Mouse (Mus musculus) kidney, embryonic 14.5 days (tissue): ENCODE measurements around the gene Gmpr2. TPM values are rescaled to one million over a fixed set of nuclear protein-coding genes. Genes with fewer than 3 reads are reported as not detected.

ENCODE experiments used
- ATAC-seq: fragments of 200-750 bp; cut with Nextera tagmentation; 2 replicates; pipeline ENCODE4 v1.8.0; 2017; ENCODE audit warnings: moderate number of reproducible peaks, mild to moderate bottlenecking, moderate TSS enrichment, moderate library complexity; ENCODE audit not compliant: low FRiP score, low TSS enrichment
- H3K27ac ChIP-seq: fragments of 300-500 bp; sonication (generic); 2 replicates; pipeline ENCODE4 v1.5.1; 2014; ENCODE audit warnings: low read depth, mild to moderate bottlenecking, low read length, moderate library complexity, mixed read lengths
- H3K27me3 ChIP-seq: fragments of 300-500 bp; sonication (generic); 2 replicates; pipeline ENCODE4 v1.6.1; 2014; ENCODE audit warnings: mild to moderate bottlenecking, low read length; ENCODE audit not compliant: control insufficient read depth, insufficient read depth
- H3K36me3 ChIP-seq: fragments of 300-500 bp; sonication (generic); 2 replicates; pipeline ENCODE4 v1.6.1; 2014; ENCODE audit warnings: low read length, mixed read lengths; ENCODE audit not compliant: control insufficient read depth, insufficient read depth
- H3K4me1 ChIP-seq: fragments of 300-500 bp; sonication (generic); 2 replicates; pipeline ENCODE4 v1.6.1; 2014; ENCODE audit warnings: low read length, mixed read lengths; ENCODE audit not compliant: control insufficient read depth, insufficient read depth
- H3K4me2 ChIP-seq: fragments of 300-500 bp; sonication (generic); replicated peaks from 2 replicates; pipeline ENCODE4 v1.6.1; 2014; ENCODE audit warnings: low read depth, mild to moderate bottlenecking, low read length
- H3K4me3 ChIP-seq: fragments of 300-500 bp; sonication (generic); 2 replicates; pipeline ENCODE4 v1.5.1; 2014; ENCODE audit warnings: mild to moderate bottlenecking, low read length
- H3K9ac ChIP-seq: fragments of 300-500 bp; sonication (generic); 2 replicates; pipeline ENCODE4 v1.6.1; 2014; ENCODE audit warnings: low read depth, mild to moderate bottlenecking, low read length, moderate library complexity
- H3K9me3 ChIP-seq: fragments of 300-500 bp; sonication (generic); 2 replicates; pipeline ENCODE4 v1.6.1; 2016; ENCODE audit warnings: low read length; ENCODE audit not compliant: control insufficient read depth
- WGBS: fragments of 180-500 bp; shearing (Covaris S2); extraction: QIAGEN DNeasy Blood & Tissue Kit; methylation state at CpG from one replicate; pipeline ENCODE4 v1.1.7; 2014; 5-methylcytosine and 5-hydroxymethylcytosine counted together
- polyA plus RNA-seq: library from polyadenylated mRNA; unstranded; fragments of >200 nt; fragmentation: Nextera tagmentation; extraction: Ambion mirVana; gene quantifications from 2 replicates; pipeline ENCODE4 v1.2.1, GENCODE M21; 2014

The Gmpr2 gene
- polyA plus RNA-seq, 1 experiment from 2014 or later = 58.4 TPM

- Histone ChIP-seq H3K9ac (no peak overlapping the region), H3K9me3 (no peaks in the 10 kb centered on the region), H3K4me2 (peak overlapping the region; percentile 59; the same call in 1 of the 2 replicates), H3K27me3 (no peaks in the 10 kb centered on the region), H3K4me1 (peaks cover 5% of the 10 kb centered on the region; the same call in 1 of the 2 replicates), H3K4me3 (peak overlapping the region; percentile 75; the same call in 1 of the 2 replicates), H3K36me3 (peaks cover 28% of the 10 kb centered on the region; the same call in 1 of the 2 replicates), H3K27ac (no peak overlapping the region; the same call in 1 of the 2 replicates)
- ATAC-seq = peak; percentile 38
- 53% methylated on average over 2 of the region's 2 CpGs for WGBS
Measured at GRCm38 (mm10) chr14:55660636-55661035, 11.1 kb upstream of the Gmpr2 start.

- Histone ChIP-seq H3K27ac (peak overlapping the region; percentile 90), H3K36me3 (peaks cover 23% of the 10 kb centered on the region), H3K4me1 (peaks cover 12% of the 10 kb centered on the region), H3K4me2 (peak overlapping the region; percentile 94), H3K9me3 (no peaks in the 10 kb centered on the region), H3K9ac (peak overlapping the region; percentile 89), H3K4me3 (peak overlapping the region; percentile 89), H3K27me3 (no peaks in the 10 kb centered on the region)
- WGBS = 1% methylated on average over 12 of the region's 12 CpGs
- ATAC-seq = peak; percentile 24; the same call in 1 of the 2 replicates
Measured at GRCm38 (mm10) chr14:55671486-55671832, 282 bp upstream of the Gmpr2 start.

- H3K9ac ChIP-seq = peak overlapping the region; percentile 89; the same call in 1 of the 2 replicates
Measured at GRCm38 (mm10) chr14:55672741-55673060, 960 bp downstream of the Gmpr2 start.

GRCm38 (mm10) chr14:55677615-55678014 is 5.9 kb downstream of the Gmpr2 start:
- no peak for ATAC-seq
- H3K4me2 ChIP-seq = no peak overlapping the region
- H3K27me3 ChIP-seq = no peaks in the 10 kb centered on the region
- H3K36me3 ChIP-seq = peaks cover 55% of the 10 kb centered on the region
- H3K9ac ChIP-seq = no peak overlapping the region
- 0 out of 2 replicates have a peak, but pooled peaks cover 8% of the 10 kb centered on the region for H3K4me1 ChIP-seq
- WGBS = 86% methylated on average over 4 of the region's 4 CpGs
- no peak overlapping the region for H3K27ac ChIP-seq
- no peak overlapping the region for H3K4me3 ChIP-seq
- no peaks in the 10 kb centered on the region for H3K9me3 ChIP-seq

More at GRCm38 (mm10) chr14:55672741-55673060, 960 bp downstream of the Gmpr2 start:
- H3K4me1 ChIP-seq = peaks cover 12% of the 10 kb centered on the region
- H3K36me3 ChIP-seq = peaks cover 30% of the 10 kb centered on the region
- WGBS = 73% methylated on average over 7 of the region's 7 CpGs
- ATAC-seq = no peak
- H3K9me3 ChIP-seq = no peaks in the 10 kb centered on the region
- peak overlapping the region; percentile 89 for H3K4me3 ChIP-seq
- peak overlapping the region; percentile 90; the same call in 1 of the 2 replicates for H3K27ac ChIP-seq
- H3K4me2 ChIP-seq = peak overlapping the region; percentile 94
- no peaks in the 10 kb centered on the region for H3K27me3 ChIP-seq

- ATAC-seq = peak; percentile 97
- H3K9me3 ChIP-seq = no peaks in the 10 kb centered on the region
- H3K27ac ChIP-seq = peak within 1 kb of the TSS; percentile 90; the same call in 1 of the 2 replicates
- WGBS = under 1% methylated on average over 66 of the region's 66 CpGs
- H3K4me2 ChIP-seq = peak within 1 kb of the TSS; percentile 77
- H3K36me3 ChIP-seq = peaks cover 42% of the 10 kb centered on the region
- H3K4me3 ChIP-seq = peak within 1 kb of the TSS; percentile 82
- H3K9ac ChIP-seq = peak within 1 kb of the TSS; percentile 72
- H3K4me1 ChIP-seq = 0 out of 2 replicates have a peak, but pooled peaks cover 8% of the 10 kb centered on the region
- H3K27me3 ChIP-seq = no peaks in the 10 kb centered on the region
Measured at GRCm38 (mm10) chr14:55681160-55682117, 9.7 kb downstream of the Gmpr2 start, which contains the start of gene Tinf2. Gene Tinf2, minus strand, starts transcription at chr14:55681820.

- H3K36me3 ChIP-seq = peaks cover 35% of the 10 kb centered on the region
- peak overlapping the region; percentile 72 for H3K9ac ChIP-seq
- no peaks in the 10 kb centered on the region for H3K27me3 ChIP-seq
- H3K4me2 ChIP-seq = peak overlapping the region; percentile 77
- 0 out of 2 replicates have a peak, but pooled peaks cover 8% of the 10 kb centered on the region for H3K4me1 ChIP-seq
- no peaks in the 10 kb centered on the region for H3K9me3 ChIP-seq
- 16% methylated on average over 3 of the region's 3 CpGs for WGBS
- no peak overlapping the region for H3K27ac ChIP-seq
- no peak; the same call in 1 of the 2 replicates for ATAC-seq
- peak overlapping the region; percentile 82 for H3K4me3 ChIP-seq
Measured at GRCm38 (mm10) chr14:55682118-55682493, 10.4 kb downstream of the Gmpr2 start.

- Histone ChIP-seq H3K4me3 (no peak overlapping the region), H3K27ac (no peak overlapping the region), H3K4me2 (no peak overlapping the region), H3K4me1 (no peaks in the 10 kb centered on the region), H3K27me3 (no peaks in the 10 kb centered on the region), H3K9me3 (no peaks in the 10 kb centered on the region), H3K9ac (no peak overlapping the region), H3K36me3 (no peaks in the 10 kb centered on the region)
- 49% methylated on average over 10 of the region's 10 CpGs for WGBS
- ATAC-seq = no peak
Measured at GRCm38 (mm10) chr14:55689433-55689832, 17.7 kb downstream of the Gmpr2 start.

GRCm38 (mm10) chr14:55697226-55697625 is 25.5 kb downstream of the Gmpr2 start:
- no peak overlapping the region for H3K4me3 ChIP-seq
- no peaks in the 10 kb centered on the region for H3K27me3 ChIP-seq
- no peaks in the 10 kb centered on the region for H3K36me3 ChIP-seq
- no peak overlapping the region for H3K27ac ChIP-seq
- H3K4me2 ChIP-seq = no peak overlapping the region
- H3K9ac ChIP-seq = no peak overlapping the region
- H3K9me3 ChIP-seq = no peaks in the 10 kb centered on the region
- no peak for ATAC-seq
- WGBS = 82% methylated on average over 4 of the region's 4 CpGs
- 0 out of 2 replicates have a peak, but pooled peaks cover 4% of the 10 kb centered on the region for H3K4me1 ChIP-seq

GRCm38 (mm10) chr14:55701131-55701530 is 29.4 kb downstream of the Gmpr2 start:
- Histone ChIP-seq H3K27ac (no peak overlapping the region), H3K4me1 (0 out of 2 replicates have a peak, but pooled peaks cover 8% of the 10 kb centered on the region), H3K36me3 (no peaks in the 10 kb centered on the region), H3K9me3 (no peaks in the 10 kb centered on the region), H3K27me3 (no peaks in the 10 kb centered on the region), H3K4me3 (no peak overlapping the region), H3K9ac (no peak overlapping the region), H3K4me2 (no peak overlapping the region)
- ATAC-seq = peak; percentile 34; the same call in 1 of the 2 replicates
- WGBS = 29% methylated on average over 9 of the region's 9 CpGs
